Mouse (Mus musculus) stomach, postnatal 0 days (tissue): ENCODE results near the gene Olfr365. TPM values are rescaled to one million over a fixed set of nuclear protein-coding genes. Genes with fewer than 3 reads are reported as not detected.

Source experiments
- ATAC-seq: fragments of 200-750 bp; cut with Nextera tagmentation; 2 replicates; pipeline ENCODE4 v1.8.0; 2017; ENCODE audit not compliant: low FRiP score, low TSS enrichment
- DNase-seq: peaks from one replicate; pipeline ENCODE4 v3.0.0-alpha.2; 2016; ENCODE audit warnings: low spot score
- H3K27ac ChIP-seq: fragments of 300-500 bp; sonication (generic); replicated peaks from 2 replicates; pipeline ENCODE4 v1.5.1; 2014; ENCODE audit warnings: mild to moderate bottlenecking, control low read depth
- H3K27me3 ChIP-seq: fragments of 300-500 bp; sonication (generic); 2 replicates; pipeline ENCODE4 v1.6.1; 2014; ENCODE audit warnings: low read length; ENCODE audit not compliant: control insufficient read depth, insufficient read depth
- H3K36me3 ChIP-seq: fragments of 300-500 bp; sonication (generic); 2 replicates; pipeline ENCODE4 v1.6.1; 2014; ENCODE audit warnings: low read length, mixed read lengths; ENCODE audit not compliant: control insufficient read depth, insufficient read depth
- H3K4me1 ChIP-seq: fragments of 300-500 bp; sonication (generic); replicated peaks from 2 replicates; pipeline ENCODE4 v1.6.1; 2014; ENCODE audit warnings: antibody characterized with exemption; ENCODE audit not compliant: control insufficient read depth, insufficient read depth
- H3K4me2 ChIP-seq: fragments of 300-500 bp; sonication (generic); replicated peaks from 2 replicates; pipeline ENCODE4 v1.6.1; 2014; ENCODE audit warnings: low read depth, mild to moderate bottlenecking, control low read depth, moderate library complexity
- H3K4me3 ChIP-seq: fragments of 300-500 bp; sonication (generic); 2 replicates; pipeline ENCODE4 v1.5.1; 2014; ENCODE audit warnings: low read depth, low read length, control low read depth
- H3K9ac ChIP-seq: fragments of 300-500 bp; sonication (generic); 2 replicates; pipeline ENCODE4 v1.6.1; 2014; ENCODE audit warnings: mild to moderate bottlenecking, low read length, control low read depth, mixed read lengths
- H3K9me3 ChIP-seq: fragments of 300-500 bp; sonication (generic); 2 replicates; pipeline ENCODE4 v1.6.1; 2016; ENCODE audit warnings: low read length; ENCODE audit not compliant: control insufficient read depth
- CTCF ChIP-seq: IDR thresholded peaks from 2 replicates; pipeline ENCODE4 v1.5.1; 2016; ENCODE audit warnings: antibody characterized with exemption, low read depth, mild to moderate bottlenecking, moderate library complexity
- EP300 ChIP-seq: optimal IDR thresholded peaks from 2 replicates; pipeline ENCODE3; 2016; ENCODE audit warnings: antibody characterized with exemption
- WGBS: fragments of 180-500 bp; shearing (Covaris S2); extraction: QIAGEN DNeasy Blood & Tissue Kit; methylation state at CpG from one replicate; pipeline ENCODE4 v1.1.7; 2014; 5-methylcytosine and 5-hydroxymethylcytosine counted together
- polyA plus RNA-seq: library from polyadenylated mRNA; unstranded; fragments of >200 nt; fragmentation: Nextera tagmentation; extraction: Ambion mirVana; gene quantifications from 2 replicates; pipeline ENCODE4 v1.2.1, GENCODE M21; 2015

Gene Olfr365
- not detected in 2 replicates for polyA plus RNA-seq

DNA sequence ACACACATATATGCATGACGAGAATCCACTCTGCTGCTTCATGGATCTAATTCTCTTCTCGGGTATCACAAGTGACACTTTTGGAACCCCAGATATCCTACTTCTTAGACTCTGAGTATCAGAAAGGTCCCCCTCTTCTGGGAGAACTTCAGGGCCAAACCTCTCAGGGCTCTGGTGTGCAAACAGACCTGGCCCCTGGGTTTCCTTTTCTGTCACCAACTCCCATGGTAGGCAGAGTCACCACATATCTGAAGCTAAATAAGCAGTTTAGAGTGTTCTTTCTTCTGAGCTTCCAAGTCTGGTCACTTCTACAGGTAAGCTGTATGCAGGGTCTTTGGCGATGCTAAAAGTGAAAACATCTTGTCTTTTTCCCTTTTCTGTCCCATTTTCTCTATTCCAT lies at the start of gene Olfr365:
Gene Olfr365, plus strand, starts transcription at position 301 of the 400 bp plus-strand sequence.
- WGBS = 71% methylated on average over 3 of the region's 3 CpGs
- TF ChIP-seq CTCF = no peak
- no peak for TF ChIP-seq EP300

DNA sequence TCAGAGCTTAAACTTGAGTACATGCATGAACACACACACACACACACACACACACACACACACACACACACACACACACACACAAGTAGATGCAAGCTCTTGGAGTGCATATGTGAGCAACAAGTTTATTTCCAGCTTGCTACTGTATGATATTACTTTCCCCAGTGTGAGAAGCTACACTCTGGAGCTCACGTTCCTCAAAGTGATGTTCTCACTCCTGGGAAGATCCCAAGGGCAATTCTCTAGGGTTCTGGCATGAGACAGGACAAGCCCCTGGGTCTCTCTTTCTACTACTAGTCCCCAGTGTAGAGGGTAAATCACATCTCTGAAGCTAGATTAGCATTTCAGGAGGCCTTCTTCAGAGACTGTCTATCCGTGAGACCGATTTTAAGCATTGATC lies 49.0 kb upstream of the Olfr365 start, which contains the start of gene Olfr364-ps1:
Gene Olfr364-ps1, plus strand, starts transcription at position 301 of the 400 bp plus-strand sequence.
- Histone ChIP-seq H3K27me3 (no peaks in the 10 kb centered on the region), H3K36me3 (no peaks in the 10 kb centered on the region), H3K4me3 (no peak within 1 kb of the TSS), H3K27ac (no peak within 1 kb of the TSS), H3K9ac (no peak within 1 kb of the TSS), H3K4me1 (no peaks in the 10 kb centered on the region), H3K4me2 (no peak within 1 kb of the TSS), H3K9me3 (no peaks in the 10 kb centered on the region)
- TF ChIP-seq EP300 (no peak), CTCF (no peak)
- WGBS = 85% methylated on average over 3 of the region's 3 CpGs
- no peak for DNase-seq
- ATAC-seq = no peak

More for the DNA sequence above, at the start of gene Olfr365:
- no peak within 1 kb of the TSS for H3K9ac ChIP-seq
- no peak within 1 kb of the TSS for H3K4me3 ChIP-seq
- no peak within 1 kb of the TSS for H3K27ac ChIP-seq
- H3K9me3 ChIP-seq = no peaks in the 10 kb centered on the region
- ATAC-seq (no peak), DNase-seq (no peak)
- no peaks in the 10 kb centered on the region for H3K36me3 ChIP-seq
- no peaks in the 10 kb centered on the region for H3K27me3 ChIP-seq
- H3K4me1 ChIP-seq = no peaks in the 10 kb centered on the region
- no peak within 1 kb of the TSS for H3K4me2 ChIP-seq

DNA sequence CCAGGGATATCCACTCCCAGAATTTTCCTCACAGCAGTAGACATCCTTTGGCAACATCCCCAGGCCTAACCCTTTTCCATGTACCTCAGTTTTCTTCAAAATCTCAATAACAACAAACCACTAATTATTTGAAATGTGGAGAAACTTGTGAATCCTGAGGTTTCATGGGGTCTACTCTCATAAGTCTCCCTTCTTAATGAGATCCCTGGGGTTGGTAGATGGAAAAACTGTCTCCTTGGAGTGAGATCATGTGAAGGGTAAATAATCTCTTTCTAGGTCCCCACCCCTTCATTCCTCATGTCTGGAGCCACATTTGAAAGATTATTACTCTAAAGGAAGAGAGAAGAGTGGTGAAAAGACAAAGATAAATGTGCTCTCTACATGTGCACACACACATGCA lies 23.3 kb downstream of the Olfr365 start, which contains the start of gene Olfr366:
Gene Olfr366, plus strand, starts transcription at position 301 of the 400 bp plus-strand sequence.
- Histone ChIP-seq H3K4me2 (no peak within 1 kb of the TSS), H3K9me3 (no peaks in the 10 kb centered on the region), H3K4me3 (no peak within 1 kb of the TSS), H3K36me3 (no peaks in the 10 kb centered on the region), H3K27ac (no peak within 1 kb of the TSS), H3K9ac (no peak within 1 kb of the TSS), H3K27me3 (no peaks in the 10 kb centered on the region), H3K4me1 (no peaks in the 10 kb centered on the region)
- TF ChIP-seq EP300 (no peak), CTCF (no peak)
- no peak for DNase-seq
- no peak for ATAC-seq

Other genes starting within 250 kb of the Olfr365 start
- 0.01 TPM in 1 of 2 replicates, not detected in the other for gene Olfr357, start 194.4 kb upstream of the Olfr365 start, polyA plus RNA-seq
- gene Olfr358, start 178.9 kb upstream of the Olfr365 start, polyA plus RNA-seq = not detected in 2 replicates
- gene Olfr360, start 122.5 kb upstream of the Olfr365 start, polyA plus RNA-seq = not detected in 2 replicates
- gene Olfr361, start 98.9 kb upstream of the Olfr365 start, polyA plus RNA-seq = not detected in 2 replicates
- not detected in 2 replicates for gene Olfr362, start 70.3 kb upstream of the Olfr365 start, polyA plus RNA-seq
- gene Olfr364-ps1, start 48.9 kb upstream of the Olfr365 start, polyA plus RNA-seq = not detected in 2 replicates
- not detected in 2 replicates for gene Olfr366, start 23.4 kb downstream of the Olfr365 start, polyA plus RNA-seq
- gene Olfr368, start 138.3 kb downstream of the Olfr365 start, polyA plus RNA-seq = not detected in 2 replicates
- 26.8 and 27.1 TPM in 2 replicates for gene Pdcl, start 171.1 kb downstream of the Olfr365 start, polyA plus RNA-seq
- gene Rc3h2, start 234.7 kb downstream of the Olfr365 start, polyA plus RNA-seq = 5.5 and 5.7 TPM in 2 replicates